Mouse (Mus musculus) sigmoid colon, adult 10 weeks (tissue): Measurements from ENCODE around the gene Gm49378. TPM values are rescaled to one million over a fixed set of nuclear protein-coding genes. Genes with fewer than 3 reads are reported as not detected.

ENCODE experiments used
- polyA plus RNA-seq: library from polyadenylated mRNA; stranded (reverse); fragments of 350-450 nt; fragmentation: Illumina TruSeq; extraction: RNeasy Lipid Tissue Mini Kit (QIAGEN cat#74804); gene quantifications from one replicate; pipeline ENCODE4 v1.2.3, GENCODE M21; 2014; ENCODE audit warnings: low read depth, low replicate concordance

Gene Gm49378
- 0.63 TPM for polyA plus RNA-seq

DNA sequence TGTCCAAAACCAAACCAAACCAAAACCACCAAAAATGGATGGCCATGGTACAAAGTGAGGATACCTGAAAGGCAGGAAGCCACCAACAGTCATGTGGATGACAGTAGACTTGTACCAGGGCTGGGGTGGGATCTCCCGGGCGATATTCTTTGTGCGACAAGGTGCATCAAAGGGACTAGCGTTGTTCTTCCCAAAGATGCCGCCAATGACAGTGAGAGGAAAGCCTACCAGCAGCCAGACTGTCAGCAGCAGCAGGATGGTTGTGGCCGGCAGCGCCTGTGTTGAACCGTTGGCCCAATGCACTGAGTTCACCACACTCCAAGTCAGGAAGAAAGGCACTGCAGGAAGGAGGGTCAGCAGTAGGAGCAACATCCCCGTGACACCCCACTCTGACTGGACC, at the start of gene Gm49378:
Gene Gm49378, minus strand, starts transcription at position 101 of the 400 bp plus-strand sequence.

DNA sequence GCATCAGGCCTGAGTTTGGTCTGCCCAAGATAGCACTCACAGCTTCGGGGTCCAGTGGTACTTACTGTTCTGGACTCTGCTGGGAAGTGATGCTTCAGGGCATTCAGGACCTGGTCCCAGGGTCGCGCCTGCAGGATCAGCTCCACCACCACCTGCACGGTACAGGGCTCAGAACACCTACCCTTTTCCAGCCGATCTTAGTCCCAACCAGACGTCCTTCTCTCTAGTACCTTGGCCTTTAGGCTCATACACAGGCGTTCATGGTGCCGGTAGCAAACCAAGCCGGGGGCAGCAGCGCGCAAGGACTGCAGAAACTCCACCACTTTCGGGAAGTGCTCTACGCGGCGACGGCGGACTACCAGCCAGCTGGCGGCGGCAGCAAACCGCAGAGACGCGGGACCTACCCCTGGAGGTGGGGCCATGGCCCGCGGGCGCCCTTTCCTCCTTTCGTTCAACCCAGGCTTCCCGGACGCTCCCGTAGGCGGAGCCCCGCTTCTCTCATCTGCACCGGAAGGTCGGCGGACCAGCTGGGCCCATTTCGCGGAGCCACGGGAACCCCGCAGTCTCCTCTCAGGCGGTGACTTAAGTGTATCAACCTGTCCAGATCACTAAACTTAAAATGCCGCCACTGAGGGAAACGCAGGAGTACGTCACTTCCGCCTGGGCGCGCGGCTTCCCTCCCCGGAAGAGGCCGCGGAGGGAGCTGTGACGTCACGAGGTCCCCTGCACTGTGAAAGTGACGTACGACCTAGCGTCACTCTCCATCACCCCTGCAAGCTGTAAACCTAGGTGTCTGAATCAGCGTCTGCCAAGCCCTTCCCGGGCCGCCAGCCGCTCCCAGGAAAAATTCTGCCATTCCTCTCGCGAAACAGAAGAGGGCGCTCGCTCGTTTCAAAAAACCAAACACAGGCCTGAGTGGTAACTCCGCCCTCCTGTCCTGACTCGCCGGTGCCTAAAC, 43.7 kb upstream of the Gm49378 start, which contains the start of gene Tinf2:
Gene Tinf2, minus strand, starts transcription at position 661 of the 958 bp plus-strand sequence.

DNA sequence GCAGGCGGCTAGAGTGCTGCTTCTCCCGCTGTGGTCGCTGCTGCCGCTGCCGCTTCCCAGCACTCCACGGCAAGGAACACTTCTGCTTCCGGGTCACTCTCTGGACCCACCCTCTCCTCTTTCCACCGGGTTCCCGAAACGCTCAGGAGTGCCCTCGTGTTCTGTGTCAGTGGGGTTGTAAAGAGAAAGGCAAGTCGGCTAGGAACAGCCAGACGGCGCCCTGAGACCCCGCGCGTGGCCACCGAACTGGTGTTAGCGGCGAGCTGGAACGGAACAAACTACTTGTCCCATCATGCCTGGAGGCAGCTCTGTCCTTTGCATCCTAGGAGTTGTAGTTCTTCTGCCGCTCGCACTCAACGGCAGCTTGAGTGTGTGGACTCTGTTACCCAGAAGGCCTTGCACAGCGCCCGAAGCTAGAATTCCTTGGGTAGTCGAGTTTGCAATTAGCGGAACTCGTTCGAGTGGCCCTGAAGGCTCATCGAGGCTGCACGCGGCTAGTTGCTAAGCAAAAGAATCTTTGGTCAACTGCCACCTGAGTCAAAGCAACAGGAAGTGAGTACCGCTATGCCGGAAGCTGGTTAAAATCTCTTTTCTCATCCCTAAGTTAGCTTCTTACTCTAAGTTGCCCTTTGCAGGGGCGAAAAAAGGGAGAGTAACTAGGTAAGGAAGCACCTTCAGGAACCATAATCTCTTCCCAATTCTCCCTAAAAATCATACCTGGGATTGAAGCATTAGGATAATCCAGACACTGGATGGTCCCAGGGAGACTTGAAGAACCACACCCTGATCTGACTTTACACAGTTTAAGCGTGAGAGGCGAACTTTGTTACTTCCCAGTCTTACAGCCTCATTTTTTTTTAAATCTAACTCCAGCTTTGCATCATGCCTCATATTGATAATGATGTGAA, 34.4 kb upstream of the Gm49378 start, which contains the start of the genes Gmpr2 and Nedd8:
Gene Gmpr2, plus strand, starts transcription at position 109 of the 908 bp plus-strand sequence.
Gene Nedd8, minus strand, starts transcription at position 292 of the 908 bp plus-strand sequence.

DNA sequence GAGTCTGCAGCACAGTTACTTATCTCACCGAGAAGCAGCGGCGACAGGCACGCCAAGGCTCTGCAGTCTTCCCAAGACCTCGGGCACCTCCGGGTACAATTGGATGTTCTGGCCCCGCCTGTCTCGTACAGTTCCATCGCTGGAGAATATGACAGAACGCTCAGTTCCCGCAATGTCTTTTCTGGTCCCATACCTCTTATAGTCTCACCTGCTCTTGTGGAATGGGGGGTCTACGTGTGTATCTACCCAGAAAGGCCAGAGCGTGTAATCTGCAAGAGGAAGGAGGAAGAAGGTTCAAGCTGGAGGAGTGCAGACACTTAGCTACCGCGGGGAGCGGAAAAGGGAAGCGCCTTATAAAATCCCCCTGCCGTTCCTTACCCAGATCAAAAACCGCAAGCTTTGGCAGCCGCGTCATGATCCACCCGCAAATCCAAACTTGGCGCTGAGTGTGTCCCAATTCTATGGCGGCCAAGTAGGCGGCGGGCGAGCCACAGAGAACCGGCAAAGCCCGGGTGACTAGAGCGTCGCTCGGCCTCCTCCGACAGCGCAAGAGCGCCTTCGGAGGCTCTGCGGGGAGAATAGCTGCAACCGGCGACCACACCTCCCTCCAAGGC, 22.4 kb upstream of the Gm49378 start, which contains the start of gene Mdp1:
Gene Mdp1, minus strand, starts transcription at position 549 of the 614 bp plus-strand sequence.

DNA sequence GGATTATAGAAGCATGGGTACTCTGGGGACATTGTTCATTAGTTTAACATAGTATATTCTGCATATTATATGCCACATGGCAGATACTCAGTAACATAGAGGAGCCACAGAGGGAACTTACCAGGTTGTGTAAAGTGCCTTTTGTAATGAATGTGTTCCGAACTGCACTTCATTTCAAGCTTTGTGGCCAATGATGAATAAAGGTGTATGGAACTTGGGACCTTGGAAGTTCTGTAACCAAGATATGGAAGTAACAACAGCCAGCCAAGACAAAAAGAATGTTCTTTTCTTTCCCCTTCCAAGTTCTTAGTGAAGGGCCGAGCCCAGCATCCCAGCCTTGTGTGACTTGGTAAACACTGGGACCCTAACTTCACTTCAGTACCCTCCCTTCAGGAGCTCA, 12.2 kb upstream of the Gm49378 start, which contains the start of gene Tssk4:
Gene Tssk4, plus strand, starts transcription at position 301 of the 400 bp plus-strand sequence.

DNA sequence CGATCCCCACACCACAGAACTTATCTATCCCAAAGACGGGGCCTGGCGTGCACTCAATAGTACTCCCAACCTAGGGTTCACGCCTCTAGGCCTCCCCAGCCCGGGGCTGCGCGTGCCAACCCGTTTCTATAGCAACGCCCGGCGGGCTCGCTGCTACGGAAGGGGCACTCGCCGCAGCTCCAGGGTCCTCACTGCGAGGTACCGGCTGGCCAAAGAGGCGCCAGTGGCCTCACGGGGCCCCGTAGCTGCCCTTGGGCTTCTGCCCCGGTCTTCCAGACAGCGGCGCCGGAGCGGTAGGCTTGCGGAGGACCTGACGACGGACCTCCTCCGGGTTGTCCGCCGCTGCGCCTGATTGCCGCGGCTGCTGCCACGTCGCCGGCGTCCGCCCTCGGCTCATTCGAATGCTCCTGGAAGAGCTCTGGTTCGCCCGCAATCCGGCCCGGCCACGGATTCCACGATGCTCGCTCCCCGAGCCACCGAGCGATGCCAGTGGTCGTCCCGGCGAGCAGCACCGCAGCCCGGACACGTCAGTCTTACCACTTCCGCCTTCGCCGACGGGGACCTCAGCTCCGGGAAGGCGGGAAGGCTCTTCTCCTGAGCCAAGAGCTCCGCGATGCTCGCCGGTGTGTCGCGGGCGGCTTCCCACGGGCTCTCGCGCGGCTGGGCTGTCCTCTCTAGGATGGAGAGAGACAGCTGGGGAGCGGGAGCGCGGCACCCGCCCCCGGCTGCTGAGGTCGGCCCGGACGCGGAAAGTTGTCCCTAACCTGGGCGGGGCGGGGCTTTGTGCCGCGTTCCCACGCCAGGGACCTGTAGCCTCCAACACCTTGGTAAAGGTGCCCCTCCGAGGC, 5.6 kb upstream of the Gm49378 start, which contains the start of gene Tm9sf1:
Gene Tm9sf1, minus strand, starts transcription at position 747 of the 848 bp plus-strand sequence.

DNA sequence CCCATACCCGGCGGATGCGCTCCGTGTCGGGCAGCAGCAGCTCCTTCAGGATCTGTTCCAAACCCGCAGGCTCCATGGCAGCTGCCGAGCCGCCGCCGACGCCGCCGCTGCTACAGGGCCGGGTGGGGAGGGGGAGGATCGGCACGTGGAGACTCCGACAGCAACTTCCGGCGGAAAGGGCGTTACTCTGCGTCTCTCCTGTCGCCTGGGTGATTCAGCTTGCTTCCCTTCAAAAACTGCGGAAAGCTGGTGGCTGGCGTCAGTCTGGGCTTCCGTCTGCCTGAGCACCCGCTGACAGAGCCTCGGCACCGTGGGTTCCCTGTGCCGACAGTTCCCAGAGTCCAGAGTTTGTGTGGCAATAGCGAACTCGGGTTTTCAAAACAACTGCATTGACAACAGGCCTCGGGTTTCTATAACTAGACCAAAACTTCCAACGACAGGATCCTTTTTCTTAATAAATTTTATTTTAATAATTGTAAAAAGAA, 2.1 kb downstream of the Gm49378 start, which contains the start of gene Ipo4:
Gene Ipo4, minus strand, starts transcription at position 435 of the 485 bp plus-strand sequence.

DNA sequence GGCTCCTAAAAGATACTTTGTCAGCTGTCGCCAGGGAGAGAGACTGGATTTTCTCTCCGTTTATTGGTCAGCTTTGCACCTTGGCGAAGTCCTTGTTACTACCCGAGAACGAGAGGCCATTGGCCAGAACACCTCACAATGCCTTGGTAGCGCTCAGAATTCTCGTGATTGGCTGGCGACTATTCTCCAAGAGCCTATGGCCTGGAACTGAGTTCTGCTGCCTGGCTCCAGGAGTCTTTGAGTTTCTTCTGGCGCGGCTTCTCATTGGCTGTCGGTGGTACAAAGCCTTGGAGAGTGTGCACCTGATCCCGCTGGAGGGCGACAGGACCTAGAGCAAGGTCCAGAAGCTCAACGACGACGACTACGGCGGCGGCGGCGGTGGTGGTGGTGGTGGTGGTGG, 19.9 kb downstream of the Gm49378 start, which contains the start of gene Rec8:
Gene Rec8, plus strand, starts transcription at position 216 of the 400 bp plus-strand sequence.

DNA sequence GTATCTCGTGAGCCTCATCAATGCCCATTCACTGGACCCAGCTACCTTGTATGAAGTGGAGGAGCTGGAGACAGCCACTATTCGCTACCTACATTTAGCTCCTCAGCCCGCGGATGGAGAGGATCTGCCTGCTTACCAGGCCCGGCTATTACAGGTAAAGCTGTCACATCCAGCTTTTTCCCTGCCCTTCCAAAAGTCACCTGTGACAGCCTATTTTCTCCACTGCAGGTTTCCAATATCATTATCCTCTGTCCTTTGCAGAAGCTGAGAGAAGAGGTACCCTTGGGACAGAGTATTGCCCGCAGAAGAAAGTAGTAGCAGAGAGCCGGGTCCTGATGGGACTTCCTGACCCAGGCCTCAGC, 34.4 kb downstream of the Gm49378 start, which contains the start of gene Irf9:
Gene Irf9, plus strand, starts transcription at position 301 of the 362 bp plus-strand sequence.

DNA sequence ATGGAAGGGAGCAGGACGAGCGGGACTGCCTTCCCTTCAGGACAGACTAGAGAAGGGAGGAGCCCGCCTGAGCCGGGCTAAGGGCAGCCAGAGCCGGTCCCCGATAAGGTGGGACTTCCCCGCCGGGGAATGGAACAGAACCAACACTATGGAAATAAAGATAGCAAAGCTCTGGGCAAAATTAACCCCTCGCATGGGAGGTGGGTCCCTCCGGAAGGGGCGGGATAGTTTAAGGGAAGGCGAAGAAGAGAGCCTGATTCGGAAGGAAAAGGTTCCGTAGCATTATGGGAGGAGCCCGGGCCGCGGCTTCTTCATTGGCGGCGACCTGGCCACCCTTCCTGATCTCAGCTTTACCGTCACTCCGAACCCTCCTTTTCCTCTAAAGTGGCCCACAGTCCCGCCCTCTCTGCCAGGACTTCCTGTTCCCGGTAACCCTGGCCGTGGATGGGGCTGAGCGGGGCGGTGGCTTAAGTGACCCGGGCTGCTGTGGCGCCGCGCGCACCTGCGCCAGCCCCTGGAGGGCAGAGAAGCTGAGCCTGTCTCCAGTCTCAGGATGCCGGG, 46.3 kb downstream of the Gm49378 start, which contains the start of gene Rnf31:
Gene Rnf31, plus strand, starts transcription at position 378 of the 561 bp plus-strand sequence.

DNA sequence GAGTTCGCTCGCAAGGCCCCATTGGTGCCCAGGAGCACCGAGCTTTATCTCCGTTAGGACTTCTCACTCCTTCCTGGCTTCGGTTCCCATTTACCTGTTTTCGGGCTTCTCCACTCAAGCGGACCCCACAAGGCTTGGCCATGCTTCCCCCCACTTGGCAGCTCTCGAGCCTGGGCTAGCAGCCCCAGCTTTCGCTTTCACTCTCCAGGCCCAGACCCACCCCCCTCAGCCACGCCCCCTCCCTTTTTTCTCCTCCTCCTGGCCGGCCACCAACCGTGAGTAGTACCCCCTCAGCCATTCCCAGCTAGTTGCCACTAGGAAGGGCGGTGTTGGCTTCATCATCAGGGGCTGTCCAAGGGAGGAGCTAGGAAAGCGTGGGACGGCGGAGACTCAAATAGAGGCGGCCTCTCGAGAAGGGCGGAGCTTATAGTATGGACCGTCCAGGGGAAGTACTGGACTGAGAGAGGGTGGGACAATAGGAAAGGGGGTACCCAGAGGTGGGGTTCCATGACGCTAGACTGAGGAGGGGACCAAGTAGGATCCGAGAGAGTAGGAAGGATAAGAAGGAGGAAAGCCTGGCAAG, 46.9 kb downstream of the Gm49378 start, which contains the start of gene Psme2:
Gene Psme2, minus strand, starts transcription at position 366 of the 583 bp plus-strand sequence.

DNA sequence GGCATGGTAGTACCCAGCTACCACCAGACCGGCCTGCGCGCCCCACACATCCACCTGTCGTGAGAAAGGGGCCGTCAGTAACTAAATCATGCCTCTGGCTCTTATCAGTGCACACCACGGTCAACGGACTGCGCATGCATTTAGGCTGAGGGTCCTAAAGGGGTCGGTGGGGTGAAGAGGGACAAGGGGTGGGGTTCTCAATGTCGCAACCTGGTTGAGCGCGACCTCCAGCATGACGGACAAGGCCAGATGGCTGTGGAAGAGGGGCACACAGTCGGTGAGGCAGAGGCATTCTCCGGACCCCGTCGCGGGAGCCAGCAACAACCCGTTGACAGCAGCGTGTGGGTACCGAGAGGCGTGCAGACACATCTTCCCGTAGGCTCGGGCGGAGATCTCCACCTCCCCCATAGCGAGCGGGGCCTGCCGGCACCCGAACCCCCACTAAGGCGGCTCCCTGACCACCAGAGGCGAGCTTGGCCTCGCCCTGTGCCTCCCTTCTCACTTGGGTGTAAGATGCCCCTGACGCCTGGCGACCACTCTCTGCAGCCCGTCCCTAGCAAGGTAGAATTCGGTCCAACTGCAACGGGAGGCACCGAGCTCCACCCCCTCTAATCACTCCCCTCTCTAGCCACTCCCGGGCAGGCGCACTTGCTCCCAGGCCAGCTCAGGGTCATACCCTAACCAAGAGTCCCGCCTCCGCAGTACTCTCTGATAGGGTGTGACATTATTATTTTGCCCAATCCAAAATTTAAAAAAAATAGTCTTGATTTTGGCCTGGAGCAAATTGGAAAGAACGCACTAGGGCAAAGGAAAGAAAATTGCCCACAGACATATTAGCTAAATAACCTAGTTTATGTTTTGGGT, 52.8 kb downstream of the Gm49378 start, which contains the start of gene Emc9:
Gene Emc9, minus strand, starts transcription at position 601 of the 864 bp plus-strand sequence.

Other genes starting within 250 kb of the Gm49378 start
- gene Dhrs4, start 159.1 kb downstream of the Gm49378 start, polyA plus RNA-seq = 32.3 TPM
- not detected for gene Carmil3, start 147.2 kb downstream of the Gm49378 start, polyA plus RNA-seq
- gene Cpne6, start 127.5 kb downstream of the Gm49378 start, polyA plus RNA-seq = not detected
- gene Nrl, start 112.9 kb downstream of the Gm49378 start, polyA plus RNA-seq = not detected
- gene Pck2, start 97.6 kb downstream of the Gm49378 start, polyA plus RNA-seq = 5.2 TPM
- 21.3 TPM for gene Dcaf11, start 77.9 kb downstream of the Gm49378 start, polyA plus RNA-seq
- gene A730061H03Rik, start 77.5 kb downstream of the Gm49378 start, polyA plus RNA-seq = not detected
- not detected for gene Fitm1, start 62.3 kb downstream of the Gm49378 start, polyA plus RNA-seq
- gene Psme1, start 59.8 kb downstream of the Gm49378 start, polyA plus RNA-seq = 139 TPM
- gene Emc9, start 52.6 kb downstream of the Gm49378 start, polyA plus RNA-seq = 7.3 TPM
- gene Psme2, start 46.8 kb downstream of the Gm49378 start, polyA plus RNA-seq = 171 TPM
- 10.6 TPM for gene Rnf31, start 46.2 kb downstream of the Gm49378 start, polyA plus RNA-seq
- 51.9 TPM for gene Irf9, start 34.3 kb downstream of the Gm49378 start, polyA plus RNA-seq
- not detected for gene Rec8, start 19.9 kb downstream of the Gm49378 start, polyA plus RNA-seq
- 2.9 TPM for gene Ipo4, start 1.9 kb downstream of the Gm49378 start, polyA plus RNA-seq
- gene Tm9sf1, start 5.9 kb upstream of the Gm49378 start, polyA plus RNA-seq = 52.5 TPM
- 0.50 TPM for gene Tssk4, start 12.3 kb upstream of the Gm49378 start, polyA plus RNA-seq
- gene Mdp1, start 22.6 kb upstream of the Gm49378 start, polyA plus RNA-seq = 43.5 TPM
- 26.0 TPM for gene Gmpr2, start 34.0 kb upstream of the Gm49378 start, polyA plus RNA-seq
- 50.1 TPM for gene Nedd8, start 34.2 kb upstream of the Gm49378 start, polyA plus RNA-seq
- gene Tinf2, start 43.9 kb upstream of the Gm49378 start, polyA plus RNA-seq = 13.6 TPM
- gene Tgm1, start 76.0 kb upstream of the Gm49378 start, polyA plus RNA-seq = not detected
- 0.73 TPM for gene Rabggta, start 84.4 kb upstream of the Gm49378 start, polyA plus RNA-seq
- gene Dhrs1, start 107.8 kb upstream of the Gm49378 start, polyA plus RNA-seq = 15.3 TPM
- 3.3 TPM for gene Nop9, start 107.8 kb upstream of the Gm49378 start, polyA plus RNA-seq
- 5.6 TPM for gene Cideb, start 120.6 kb upstream of the Gm49378 start, polyA plus RNA-seq
- gene Ltb4r2, start 123.5 kb upstream of the Gm49378 start, polyA plus RNA-seq = not detected
- gene Ltb4r1, start 128.1 kb upstream of the Gm49378 start, polyA plus RNA-seq = not detected
- 0.19 TPM for gene Adcy4, start 146.2 kb upstream of the Gm49378 start, polyA plus RNA-seq
- 4.4 TPM for gene Ripk3, start 151.0 kb upstream of the Gm49378 start, polyA plus RNA-seq
- 2.6 TPM for gene Nfatc4, start 185.2 kb upstream of the Gm49378 start, polyA plus RNA-seq
- 0.35 TPM for gene Nynrin, start 216.1 kb upstream of the Gm49378 start, polyA plus RNA-seq
- 2.5 TPM for gene Cbln3, start 246.5 kb upstream of the Gm49378 start, polyA plus RNA-seq
- gene Khnyn, start 247.1 kb upstream of the Gm49378 start, polyA plus RNA-seq = 85.5 TPM